Mouse (Mus musculus) bone marrow macrophage, adult 2 months (primary cell): ENCODE data around the gene Prss8.

ENCODE experiments used
- CTCF ChIP-seq: IDR thresholded peaks from 2 replicates; pipeline ENCODE4 v1.5.1; 2012; ENCODE audit warnings: low read depth, mild to moderate bottlenecking, low read length, moderate library complexity
- POLR2A ChIP-seq: IDR thresholded peaks from 2 replicates; pipeline ENCODE4 v1.6.1; 2012; ENCODE audit warnings: mild to moderate bottlenecking, low read depth, low read length, borderline replicate concordance

DNA sequence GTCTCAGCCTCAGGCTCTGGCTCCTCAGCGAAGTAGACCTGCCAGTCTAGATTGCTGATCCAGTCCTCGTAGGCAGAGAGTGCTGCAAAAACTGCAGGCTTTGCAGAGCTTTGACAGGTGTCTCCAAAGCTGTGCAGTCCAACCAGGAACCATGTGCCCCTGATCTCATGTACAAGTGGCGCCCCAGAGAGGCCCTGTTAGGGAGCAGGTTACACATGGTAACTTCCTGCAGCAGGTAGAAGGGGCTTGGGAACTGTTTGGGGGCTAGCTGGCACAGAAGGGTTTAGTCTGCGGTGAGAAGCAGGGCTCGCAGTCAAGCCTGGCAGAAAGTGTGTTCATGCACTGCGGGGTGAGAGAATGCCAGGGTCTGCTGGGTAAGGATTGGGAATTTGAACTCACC lies 43.4 kb downstream of the Prss8 start:
- no peak for TF ChIP-seq CTCF
- no peak for TF ChIP-seq POLR2A
